ENCODE assay signal across 9 mouse cellular contexts in the genomic region with DNA sequence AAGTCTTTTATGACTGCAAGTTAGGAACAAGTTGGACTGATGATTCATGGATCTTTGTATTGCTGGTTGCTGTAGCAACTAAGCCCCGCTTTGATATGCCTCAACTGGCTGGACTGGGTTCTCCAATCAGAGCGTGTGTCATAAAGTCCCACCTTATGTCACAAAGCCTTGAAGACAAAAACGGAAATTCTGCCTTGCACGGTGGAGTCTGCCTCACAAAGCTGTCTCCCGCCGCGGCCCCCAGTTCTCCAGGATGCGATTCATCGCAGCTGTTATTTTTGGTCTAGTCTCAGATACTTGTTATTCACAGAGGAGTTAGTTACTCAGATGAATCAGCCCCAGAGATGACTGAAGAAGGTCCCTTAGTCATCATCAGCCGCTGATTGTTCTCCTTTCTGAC. TPM values are rescaled to one million over a fixed set of nuclear protein-coding genes. Genes with fewer than 3 reads are reported as not detected.
DNase-seq lines count a peak whose midpoint lies in the region; ATAC-seq and TF ChIP-seq lines count a peak whose summit lies in the region.
"Had no signal": no experiment of that assay in that cellular context is flagged by ENCODE, and none has a peak within 500 bp of the region (broad histone marks: within the 10 kb centered on the region; RNA-seq: fewer than 3 reads in every experiment).

No protein-coding gene starts in this region.

- H3K9ac ChIP-seq in lung, postnatal 0 days (replicated peaks; ENCODE audit: low read depth): no peak overlapping the region
- H3K9ac ChIP-seq in midbrain, embryonic 11.5 days (ENCODE audit: low read length): no peak overlapping the region
- H3K9ac ChIP-seq: lung, embryonic 15.5 days had no signal

- no peak for TF ChIP-seq EP300 in lung, postnatal 0 days (IDR thresholded peaks at IDR 0.05)

- no peaks in the 10 kb centered on the region for H3K27me3 ChIP-seq in lung, postnatal 0 days (replicated peaks; ENCODE audit: insufficient read depth, low read length)
- no peaks in the 10 kb centered on the region for H3K27me3 ChIP-seq in midbrain, embryonic 11.5 days (ENCODE audit: control insufficient read depth, insufficient read depth, low read length)
- H3K27me3 ChIP-seq: lung, embryonic 15.5 days had no signal

- H3K9me3 ChIP-seq in lung, postnatal 0 days (ENCODE audit: low read length): no peaks in the 10 kb centered on the region
- H3K9me3 ChIP-seq in midbrain, embryonic 11.5 days (ENCODE audit: control insufficient read depth, low read length): no peaks in the 10 kb centered on the region
- H3K9me3 ChIP-seq: lung, embryonic 15.5 days had no signal

- DNase-seq in lung, postnatal 0 days (ENCODE audit: low spot score): no peak
- no peak for DNase-seq in lung, postnatal 36 days
- peak; percentile 56 to 59 for DNase-seq in adrenal gland, postnatal 36 days
- peak; percentile 89 for DNase-seq in midbrain, embryonic 11.5 days (ENCODE audit: low spot score, missing footprints)
- DNase-seq in testis, postnatal 10 days (ENCODE audit: low spot score): no peak
- DNase-seq in ovary, postnatal 14 days (ENCODE audit: low spot score): no peak
- DNase-seq in gastrocnemius, adult 18-20 months (ENCODE audit: low spot score): no peak

- no peak overlapping the region for H3K4me2 ChIP-seq in lung, postnatal 0 days (replicated peaks; ENCODE audit: low read depth, low read length)
- H3K4me2 ChIP-seq in midbrain, embryonic 11.5 days: 0 out of 2 replicates have a peak overlapping the region, but pooled peaks have one; percentile 12
- H3K4me2 ChIP-seq: lung, embryonic 15.5 days had no signal

- no peak overlapping the region for H3K27ac ChIP-seq in lung, postnatal 0 days (ENCODE audit: low read length)
- no peak overlapping the region; the same call in 1 of the 2 replicates for H3K27ac ChIP-seq in midbrain, embryonic 11.5 days (ENCODE audit: low read depth, low read length)
- H3K27ac ChIP-seq: lung, embryonic 15.5 days had no signal

- TF ChIP-seq CTCF in lung, postnatal 0 days (IDR thresholded peaks at IDR 0.05): no peak

- H3K4me1 ChIP-seq in lung, postnatal 0 days (ENCODE audit: insufficient read depth, low read depth, low read length): no peaks in the 10 kb centered on the region
- H3K4me1 ChIP-seq in midbrain, embryonic 11.5 days (ENCODE audit: control insufficient read depth, insufficient read depth, low read length): peaks cover 12% of the 10 kb centered on the region
- H3K4me1 ChIP-seq: lung, embryonic 15.5 days had no signal

- no peaks in the 10 kb centered on the region for H3K36me3 ChIP-seq in lung, postnatal 0 days (ENCODE audit: insufficient read depth, low read length)
- no peaks in the 10 kb centered on the region for H3K36me3 ChIP-seq in midbrain, embryonic 11.5 days (ENCODE audit: control insufficient read depth, insufficient read depth, low read length)
- H3K36me3 ChIP-seq: lung, embryonic 15.5 days had no signal

- 76% methylated on average over 10 of the region's 10 CpGs for WGBS in lung, postnatal 0 days
- WGBS in midbrain, embryonic 11.5 days: 39% methylated on average over 10 of the region's 10 CpGs

- ATAC-seq in lung, postnatal 0 days: peak; percentile 28; the same call in 1 of the 2 replicates
- peak; percentile 28 for ATAC-seq in inflammation-experienced regulatory T-cells, adult 6 months
- peak; percentile 89 for ATAC-seq in midbrain, embryonic 11.5 days (ENCODE audit: low FRiP score)

- no peak overlapping the region for H3K4me3 ChIP-seq in lung, postnatal 0 days (ENCODE audit: low read depth, low read length)
- no peak overlapping the region for H3K4me3 ChIP-seq in midbrain, embryonic 11.5 days (ENCODE audit: low read depth, low read length)
- H3K4me3 ChIP-seq: lung, embryonic 15.5 days had no signal

RNA-seq across cellular contexts. Expression of gene Ociad2, which starts 3.5 kb away (rescaled TPM):
- 35.9 and 47.2 TPM in 2 replicates for polyA plus RNA-seq in lung, postnatal 0 days (2015; fragmentation: Nextera tagmentation; extraction: Ambion mirVana)
- total RNA-seq in adrenal gland, postnatal 36 days (2021): 10 to 100 TPM; 17.6 to 19.9 TPM
- 1 to 10 TPM in 2 of 3 experiments, under 1 TPM in 1; 0.32 to 2.7 (median 1.2) TPM for polyA plus RNA-seq in inflammation-experienced regulatory T-cells, adult 6 months (2017; shearing (Covaris generic))
- polyA plus RNA-seq in midbrain, embryonic 11.5 days (2014; fragmentation: Nextera tagmentation; extraction: Ambion mirVana): 13.5 and 15.5 TPM in 2 replicates
- 10 to 100 TPM; 67.0 to 74.9 TPM for total RNA-seq in gastrocnemius, adult 18-20 months (2021)

RNA-seq across cellular contexts. Expression of gene Ociad1, which starts 51.7 kb away (rescaled TPM):
- polyA plus RNA-seq in lung, postnatal 0 days (2015; fragmentation: Nextera tagmentation; extraction: Ambion mirVana): 177 and 179 TPM in 2 replicates
- total RNA-seq in adrenal gland, postnatal 36 days (2021): 100 to 1,000 TPM; 257 to 258 TPM
- polyA plus RNA-seq in inflammation-experienced regulatory T-cells, adult 6 months (2017; shearing (Covaris generic)): 100 to 1,000 TPM; 141 to 209 (median 183) TPM
- 159 and 168 TPM in 2 replicates for polyA plus RNA-seq in midbrain, embryonic 11.5 days (2014; fragmentation: Nextera tagmentation; extraction: Ambion mirVana)
- 100 to 1,000 TPM; 142 to 150 TPM for total RNA-seq in gastrocnemius, adult 18-20 months (2021)

Comparison
In these comparisons a context has a peak if more than half of its experiments do, and no peak if none do; other contexts are left out.
1. ATAC-seq: peak in every context shown above with its lines; median percentile 89 in midbrain, embryonic 11.5 days; 28 in lung, postnatal 0 days; 28 in inflammation-experienced regulatory T-cells, adult 6 months.
2. DNase-seq: peak in adrenal gland, postnatal 36 days (2 of 2) and midbrain, embryonic 11.5 days (single experiment); none in lung, postnatal 0 days (single experiment), lung, postnatal 36 days (single experiment), testis, postnatal 10 days (single experiment), ovary, postnatal 14 days (single experiment) and gastrocnemius, adult 18-20 months (single experiment).